In genomic region chr7:34877820-34878219, GRCm38 (mm10) we compare ENCODE assay signal across 16 mouse cellular contexts. TPM values are rescaled to one million over a fixed set of nuclear protein-coding genes. Genes with fewer than 3 reads are reported as not detected.
DNase-seq lines count a peak whose midpoint lies in the region; ATAC-seq and TF ChIP-seq lines count a peak whose summit lies in the region.
"Had no signal": no experiment of that assay in that cellular context is flagged by ENCODE, and none has a peak within 500 bp of the region (broad histone marks: within the 10 kb centered on the region; RNA-seq: fewer than 3 reads in every experiment).

No protein-coding gene starts in this region.

- no peak for TF ChIP-seq CTCF in hindbrain, postnatal 0 days (IDR thresholded peaks at IDR 0.05; ENCODE audit: low read depth)

- H3K9me3 ChIP-seq in hindbrain, postnatal 0 days (ENCODE audit: low read length), result no peaks in the 10 kb centered on the region
- H3K9me3 ChIP-seq in hindbrain, embryonic 14.5 days (ENCODE audit: control insufficient read depth, low read length), result no peaks in the 10 kb centered on the region
- H3K9me3 ChIP-seq: heart, embryonic 10.5 days; midbrain, embryonic 13.5 days; neural tube, embryonic 12.5 days had no signal

- H3K36me3 ChIP-seq in hindbrain, postnatal 0 days (ENCODE audit: insufficient read depth, low read length), result no peaks in the 10 kb centered on the region
- H3K36me3 ChIP-seq in hindbrain, embryonic 14.5 days (replicated peaks; ENCODE audit: control insufficient read depth, insufficient read depth), result no peaks in the 10 kb centered on the region
- H3K36me3 ChIP-seq: heart, embryonic 10.5 days; midbrain, embryonic 13.5 days; neural tube, embryonic 12.5 days had no signal

- no peak overlapping the region for H3K9ac ChIP-seq in hindbrain, postnatal 0 days (replicated peaks; ENCODE audit: low read length)
- no peak overlapping the region for H3K9ac ChIP-seq in hindbrain, embryonic 14.5 days
- H3K9ac ChIP-seq: midbrain, embryonic 13.5 days; neural tube, embryonic 12.5 days had no signal

- no peak for ATAC-seq in hindbrain, postnatal 0 days
- no peak for ATAC-seq in hindbrain, embryonic 14.5 days (ENCODE audit: low FRiP score)
- no peak for ATAC-seq in inflammation-experienced regulatory T-cells, adult 6 months
- ATAC-seq: midbrain, embryonic 13.5 days had no signal

- no peak overlapping the region for H3K4me3 ChIP-seq in hindbrain, postnatal 0 days (ENCODE audit: low read length)
- H3K4me3 ChIP-seq in hindbrain, embryonic 14.5 days (replicated peaks; ENCODE audit: low read length), result no peak overlapping the region
- H3K4me3 ChIP-seq: heart, embryonic 10.5 days; midbrain, embryonic 13.5 days; neural tube, embryonic 12.5 days had no signal

- H3K27me3 ChIP-seq in hindbrain, postnatal 0 days (ENCODE audit: insufficient read depth, low read length), result no peaks in the 10 kb centered on the region
- H3K27me3 ChIP-seq in hindbrain, embryonic 14.5 days (ENCODE audit: control insufficient read depth, insufficient read depth, low read length), result no peaks in the 10 kb centered on the region
- H3K27me3 ChIP-seq: midbrain, embryonic 13.5 days; neural tube, embryonic 12.5 days had no signal

- no peak overlapping the region for H3K4me2 ChIP-seq in hindbrain, postnatal 0 days (ENCODE audit: low read depth, low read length)
- H3K4me2 ChIP-seq in hindbrain, embryonic 14.5 days (replicated peaks), result no peak overlapping the region
- H3K4me2 ChIP-seq: midbrain, embryonic 13.5 days; neural tube, embryonic 12.5 days had no signal

- H3K27ac ChIP-seq in hindbrain, postnatal 0 days, result no peak overlapping the region
- no peak overlapping the region for H3K27ac ChIP-seq in hindbrain, embryonic 14.5 days
- H3K27ac ChIP-seq: heart, embryonic 10.5 days; macrophage; midbrain, embryonic 13.5 days; neural tube, embryonic 12.5 days had no signal

- no peaks in the 10 kb centered on the region for H3K4me1 ChIP-seq in hindbrain, postnatal 0 days (ENCODE audit: insufficient read depth, low read length)
- no peaks in the 10 kb centered on the region for H3K4me1 ChIP-seq in hindbrain, embryonic 14.5 days (replicated peaks; ENCODE audit: control insufficient read depth, insufficient read depth, low read length)
- H3K4me1 ChIP-seq: heart, embryonic 10.5 days; neural tube, embryonic 12.5 days had no signal

- peak; percentile 29 to 39 for DNase-seq in cerebellum, postnatal 14 days
- no peak for DNase-seq in cerebellum, postnatal 36 days
- DNase-seq in hindbrain, postnatal 0 days (ENCODE audit: low spot score), result peak; percentile 18
- DNase-seq in hindbrain, embryonic 14.5 days (ENCODE audit: low spot score), result no peak
- peak; percentile 15 to 20 for DNase-seq in right cerebral cortex, adult 2 months (ENCODE audit: low spot score in 2 of 2)
- no peak for DNase-seq in right cerebral cortex, postnatal 25 days
- peak; percentile 7 for DNase-seq in skeletal muscle tissue, adult 2 months (ENCODE audit: low read depth, low spot score)
- DNase-seq: adrenal gland, postnatal 25 days; gastrocnemius, postnatal 25 days; liver; lung, adult 2 months had no signal

- WGBS in hindbrain, postnatal 0 days, result 35% methylated on average over 7 of the region's 7 CpGs
- WGBS in hindbrain, embryonic 14.5 days, result 50% methylated on average over 7 of the region's 7 CpGs

RNA-seq across cellular contexts. Expression of gene Pepd, which starts 34.4 kb away (rescaled TPM):
- total RNA-seq in hindbrain, postnatal 0 days (2014; rRNA removed), result 57.9 and 60.0 TPM in 2 replicates
- polyA plus RNA-seq in hindbrain, postnatal 0 days (2015; fragmentation: Nextera tagmentation; extraction: Ambion mirVana), result 61.5 and 64.5 TPM in 2 replicates
- polyA plus RNA-seq in hindbrain, embryonic 14.5 days (2014; fragmentation: Nextera tagmentation; extraction: Ambion mirVana), result 63.8 and 68.2 TPM in 2 replicates
- polyA plus RNA-seq in inflammation-experienced regulatory T-cells, adult 6 months (2017; shearing (Covaris generic)), result 10 to 100 TPM; 49.6 to 57.3 (median 56.3) TPM

Comparison
In these comparisons a context has a peak if more than half of its experiments do, and no peak if none do; other contexts are left out.
1. DNase-seq: peak in cerebellum, postnatal 14 days (2 of 2), hindbrain, postnatal 0 days (single experiment), right cerebral cortex, adult 2 months (2 of 2) and skeletal muscle tissue, adult 2 months (single experiment); none in cerebellum, postnatal 36 days (0 of 2), hindbrain, embryonic 14.5 days (single experiment) and right cerebral cortex, postnatal 25 days (single experiment).